Mouse (Mus musculus) right cerebral cortex, adult 18-20 months (tissue): ENCODE measurements around the gene Abhd2.

Experiments used
- DNase-seq: peaks from one replicate; pipeline ENCODE4 v3.0.0; 2022; ENCODE audit warnings: mixed read lengths

The Abhd2 gene

DNA sequence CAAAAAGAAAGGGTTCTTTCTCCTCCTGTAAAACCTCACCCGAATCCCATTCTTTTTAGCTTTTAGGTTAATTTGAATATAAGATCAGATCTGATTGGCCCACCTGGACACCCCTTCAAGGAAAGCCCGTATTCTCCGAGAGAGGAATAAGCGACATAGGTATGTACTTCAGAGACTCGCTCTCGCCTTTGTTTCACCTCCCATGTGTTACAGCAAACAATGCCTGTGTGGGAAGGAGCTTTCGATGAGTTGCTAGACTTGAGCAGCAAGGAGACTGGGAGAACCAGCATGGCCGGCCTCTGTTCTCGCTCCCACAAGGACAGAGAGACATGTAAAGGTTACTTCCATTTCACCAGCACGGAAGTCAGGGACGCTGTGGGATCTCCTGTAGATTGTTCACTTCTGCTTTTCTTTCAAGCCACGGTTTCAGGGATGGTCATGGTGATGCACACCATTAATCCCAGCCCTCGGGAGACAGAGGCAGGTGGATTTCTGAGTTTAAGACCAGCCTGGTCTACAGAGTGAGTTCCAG, 21.5 kb downstream of the Abhd2 start:
- DNase-seq = no peak

DNA sequence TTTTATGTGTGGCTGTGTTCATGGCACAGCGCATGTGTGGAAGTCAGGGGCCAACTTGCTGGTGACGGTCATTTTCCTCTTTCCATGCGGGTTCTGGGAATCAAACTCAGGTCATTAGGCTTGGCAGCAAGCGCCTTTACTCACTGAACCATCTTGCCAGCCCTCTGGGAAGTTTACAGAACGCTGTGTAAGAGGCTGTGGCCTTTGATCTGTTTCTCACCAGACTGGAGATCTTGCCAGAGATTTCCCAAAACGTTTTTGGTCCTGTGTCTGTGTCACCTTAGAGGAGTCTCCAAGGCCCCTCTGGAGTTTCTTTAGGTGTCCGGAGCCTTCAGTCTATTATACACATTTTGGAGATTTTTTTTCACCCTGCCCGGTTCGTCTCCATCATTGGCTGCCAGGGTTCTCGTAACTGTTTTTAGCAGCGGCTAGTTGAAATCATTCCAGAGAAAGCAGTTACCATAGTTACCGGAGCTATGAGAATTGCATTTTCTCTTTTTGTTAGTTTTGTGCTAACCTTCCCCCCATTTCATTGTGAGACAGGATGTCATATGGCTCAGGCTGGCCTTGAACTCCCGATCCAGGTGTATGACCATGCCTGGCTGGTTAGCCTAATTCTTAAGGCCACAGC, 22.3 kb downstream of the Abhd2 start:
- DNase-seq = no peak

DNA sequence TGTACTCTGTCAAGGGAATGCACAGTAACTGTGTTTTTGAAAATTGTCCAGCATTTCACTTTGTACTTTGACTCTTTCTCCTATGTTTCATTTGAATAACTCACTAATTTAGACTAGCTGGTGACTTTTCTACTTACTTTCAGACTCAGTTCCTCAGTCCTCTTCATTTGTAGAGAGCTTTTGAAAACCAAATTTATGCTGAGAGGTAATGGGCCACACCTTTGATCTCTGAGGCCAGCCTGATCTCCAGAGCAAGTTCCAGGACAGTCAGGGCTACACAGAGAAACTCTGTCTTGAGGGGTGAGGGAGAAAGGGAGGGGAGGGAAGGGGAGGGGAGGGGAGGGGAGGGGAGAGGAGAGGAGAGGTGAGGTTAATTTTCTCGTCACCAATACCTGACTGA, 25.7 kb downstream of the Abhd2 start:
- DNase-seq = no peak

DNA sequence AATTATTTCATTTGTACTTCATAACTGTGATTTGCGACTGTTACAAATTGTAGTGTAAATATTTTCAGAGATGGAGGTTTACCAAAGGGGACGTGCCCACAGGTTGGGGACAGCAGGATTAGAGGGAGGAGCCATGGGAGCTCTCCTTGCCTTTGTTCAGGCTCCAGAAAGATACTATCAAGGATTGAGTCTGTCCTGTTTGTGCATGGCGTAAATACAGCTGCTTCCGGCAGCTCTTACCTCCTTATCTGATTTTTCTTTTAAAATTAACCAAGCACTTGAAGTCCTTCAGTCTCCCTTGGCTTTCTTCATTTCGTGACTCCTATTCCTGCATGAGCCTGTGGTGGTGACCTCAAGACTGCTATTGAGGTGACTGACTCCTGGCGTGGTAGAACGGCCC, 26.5 kb downstream of the Abhd2 start:
- DNase-seq = no peak

DNA sequence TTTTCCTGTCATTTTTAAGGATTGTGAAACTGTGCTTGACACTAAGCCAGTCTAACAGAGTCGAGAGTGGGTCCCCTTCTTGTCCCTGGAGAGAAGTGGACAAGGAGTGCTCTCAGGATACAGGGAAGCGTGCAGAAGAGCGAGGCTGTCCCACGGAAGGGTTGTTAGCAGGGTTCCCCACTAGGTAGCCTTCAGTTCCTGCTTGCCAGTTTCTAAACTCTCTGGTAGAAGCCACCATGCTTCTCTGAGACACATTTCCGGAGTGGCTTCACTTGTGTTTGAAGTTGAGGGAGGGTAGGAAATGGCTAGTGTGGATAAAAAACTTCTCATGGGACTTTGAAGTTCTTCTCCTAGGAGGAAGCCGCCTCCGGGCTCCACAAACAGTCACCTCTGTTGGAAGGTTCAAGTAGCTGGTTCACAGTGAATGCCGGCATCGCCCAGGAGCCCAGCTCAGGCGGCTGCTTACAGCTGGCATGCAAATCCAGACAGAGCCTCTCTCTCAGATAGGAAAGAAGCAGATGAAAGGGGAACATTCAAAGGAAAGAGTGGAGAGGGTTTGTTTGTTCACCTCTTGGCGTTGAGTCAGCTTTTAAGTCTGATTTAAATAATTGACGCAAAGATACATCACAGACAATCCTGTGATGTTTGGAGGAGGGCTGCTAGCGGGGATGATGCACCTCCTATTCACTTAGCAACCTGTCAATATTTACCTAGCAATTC, 27.6 kb downstream of the Abhd2 start:
- DNase-seq = no peak

DNA sequence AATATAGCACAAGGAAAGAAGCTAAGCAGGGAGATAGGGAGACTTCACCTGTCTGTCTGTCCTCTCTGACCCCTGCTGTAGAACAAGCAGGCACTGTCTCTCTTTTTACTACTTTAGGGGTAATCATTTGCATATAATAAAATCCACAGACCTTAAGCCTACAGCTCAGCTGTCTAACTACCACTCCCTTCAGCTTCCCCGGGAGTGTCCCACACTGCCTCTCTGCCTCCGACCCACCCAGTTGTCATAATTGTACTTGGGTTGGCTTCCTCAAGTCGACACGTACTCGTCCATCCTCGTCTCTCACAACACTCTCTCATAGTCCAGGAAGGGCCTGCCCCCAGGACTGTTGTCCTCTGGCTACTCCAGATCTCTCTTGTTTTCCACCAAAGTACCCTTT, 29.1 kb downstream of the Abhd2 start:
- no peak for DNase-seq

DNA sequence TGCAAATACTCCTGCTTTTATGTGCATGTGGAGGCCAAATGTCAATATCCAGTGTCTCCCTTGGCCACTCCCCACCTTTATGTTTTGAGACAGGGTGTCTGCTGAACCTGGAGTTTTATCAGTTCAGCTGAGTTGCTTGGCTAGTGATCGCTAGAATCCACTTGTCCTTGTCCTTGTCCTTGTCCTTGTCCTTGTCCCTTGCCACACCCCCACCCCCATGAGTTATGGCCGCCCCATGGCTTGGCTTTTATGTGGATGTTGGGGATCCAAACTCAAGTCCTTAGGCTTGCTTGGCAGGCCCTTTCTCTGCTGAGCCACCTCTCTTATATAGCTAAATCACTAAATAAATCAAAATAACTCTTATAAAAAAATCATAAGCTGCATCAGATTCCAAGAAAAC, 29.6 kb downstream of the Abhd2 start:
- DNase-seq = no peak

DNA sequence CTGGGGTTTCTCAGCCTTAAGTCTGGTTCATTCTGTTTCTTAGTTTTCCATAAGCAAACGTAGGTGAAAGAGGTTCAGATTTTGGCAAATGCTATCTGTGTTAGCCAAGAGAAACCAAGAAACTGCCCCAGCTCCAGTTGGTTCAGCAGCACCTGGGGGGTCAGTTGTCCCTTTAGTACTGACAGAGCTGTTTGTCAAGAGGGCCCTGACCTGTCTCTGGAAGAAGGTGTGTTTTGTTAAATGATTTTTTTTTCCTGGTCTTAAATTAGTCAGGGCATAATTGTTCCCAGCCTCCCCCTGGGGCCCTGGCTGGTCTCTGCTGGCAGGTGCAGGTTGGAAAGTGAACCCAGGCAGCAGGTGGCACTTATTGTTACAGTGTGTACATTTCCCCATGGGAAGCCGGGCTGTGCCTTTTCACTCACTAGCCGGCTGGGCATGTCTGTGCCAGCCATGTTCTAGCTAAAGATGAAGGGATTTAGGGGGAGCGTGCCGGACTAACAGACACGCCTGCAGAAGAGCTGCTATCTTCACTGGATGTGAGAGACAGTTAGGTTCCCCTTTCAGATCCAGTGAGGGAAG, 30.3 kb downstream of the Abhd2 start:
- DNase-seq = no peak

DNA sequence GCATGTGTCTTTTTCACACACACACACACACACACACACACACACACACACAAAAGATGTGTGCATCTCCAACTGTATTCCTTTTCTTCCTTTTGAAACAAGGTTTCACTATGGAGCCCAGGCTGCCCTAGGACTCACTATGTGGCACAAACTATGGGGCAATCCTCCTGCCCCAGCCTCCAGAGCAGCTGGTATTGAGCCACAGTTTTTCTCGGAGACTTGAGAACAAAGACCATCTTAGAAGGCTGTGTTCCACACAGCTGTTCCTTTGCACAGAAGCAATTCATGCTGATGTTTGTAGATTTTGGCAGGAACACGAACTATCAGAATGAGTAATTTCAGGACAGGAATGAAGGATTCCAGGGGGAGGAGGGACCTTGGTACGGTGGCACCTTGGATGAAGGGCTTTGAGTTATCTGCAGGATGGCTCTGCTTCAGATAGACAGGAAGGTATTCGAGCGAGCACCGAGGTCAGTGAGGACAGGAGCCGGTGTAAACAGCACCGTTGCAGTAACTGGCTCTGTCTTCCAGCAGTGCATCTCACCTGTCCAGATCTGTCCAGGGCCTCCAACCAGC, 35.5 kb downstream of the Abhd2 start:
- DNase-seq = no peak

DNA sequence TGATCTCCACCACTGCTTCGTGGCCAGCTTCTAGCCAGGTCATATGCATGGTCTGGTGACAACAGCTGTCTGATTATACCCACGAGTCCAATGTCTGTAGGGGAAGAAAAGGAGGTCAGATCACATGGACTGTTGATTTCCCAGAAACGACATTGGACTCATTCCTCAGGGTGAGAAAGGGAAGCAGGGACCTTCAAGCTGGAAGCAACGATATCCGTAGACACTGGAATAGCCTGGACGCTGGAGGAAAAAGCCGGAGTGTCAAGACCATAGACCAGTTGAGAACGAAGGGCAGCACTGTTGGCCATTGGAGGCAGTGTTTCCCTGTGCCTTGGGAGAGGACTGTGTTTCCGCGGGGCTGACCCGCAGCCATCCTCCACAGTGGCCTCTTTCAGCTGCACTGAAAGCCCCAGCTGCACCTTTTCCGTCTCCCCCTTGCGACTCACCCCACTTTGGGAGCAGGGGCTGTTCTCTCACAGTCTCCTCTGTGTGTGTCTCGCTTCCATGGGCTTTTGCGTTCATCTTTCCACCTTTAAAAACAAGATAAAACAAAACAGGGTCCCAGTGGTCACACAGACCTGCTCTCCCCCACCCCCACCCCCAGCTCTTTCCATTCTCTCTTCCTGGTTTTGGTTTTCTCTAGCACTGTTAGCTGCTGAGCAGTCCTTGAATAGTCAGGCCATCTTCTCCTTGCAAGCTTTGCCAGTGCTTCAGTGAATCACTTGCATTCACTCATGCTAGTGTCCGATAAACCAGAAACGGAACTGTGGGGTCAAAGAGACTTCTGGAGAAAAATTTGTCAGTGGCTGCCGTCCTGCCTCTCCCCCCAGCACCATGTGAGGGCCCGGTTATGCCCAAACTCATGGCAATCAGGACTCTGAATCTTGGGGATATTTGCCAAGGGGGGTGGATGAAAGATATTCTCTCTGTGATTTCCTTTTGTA, 36.5 kb downstream of the Abhd2 start:
- DNase-seq = no peak

DNA sequence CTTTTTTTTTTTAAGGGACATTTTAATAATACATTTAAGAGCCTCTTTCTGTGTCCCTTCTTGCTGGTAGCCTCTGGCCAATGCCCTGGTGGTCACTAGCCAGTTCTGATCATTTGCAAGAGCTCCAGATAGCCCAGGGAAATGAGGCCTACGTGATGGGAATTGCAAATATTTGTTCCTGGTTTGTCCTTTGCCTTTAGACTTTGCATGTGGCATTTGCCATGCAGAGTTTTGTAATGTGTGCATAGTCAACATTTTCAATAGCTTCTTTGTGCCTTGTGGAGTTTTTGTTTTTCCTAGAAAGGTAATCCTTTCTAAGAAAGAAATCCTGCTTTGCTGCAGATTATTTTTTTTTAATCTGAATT, 37.2 kb downstream of the Abhd2 start:
- no peak for DNase-seq

DNA sequence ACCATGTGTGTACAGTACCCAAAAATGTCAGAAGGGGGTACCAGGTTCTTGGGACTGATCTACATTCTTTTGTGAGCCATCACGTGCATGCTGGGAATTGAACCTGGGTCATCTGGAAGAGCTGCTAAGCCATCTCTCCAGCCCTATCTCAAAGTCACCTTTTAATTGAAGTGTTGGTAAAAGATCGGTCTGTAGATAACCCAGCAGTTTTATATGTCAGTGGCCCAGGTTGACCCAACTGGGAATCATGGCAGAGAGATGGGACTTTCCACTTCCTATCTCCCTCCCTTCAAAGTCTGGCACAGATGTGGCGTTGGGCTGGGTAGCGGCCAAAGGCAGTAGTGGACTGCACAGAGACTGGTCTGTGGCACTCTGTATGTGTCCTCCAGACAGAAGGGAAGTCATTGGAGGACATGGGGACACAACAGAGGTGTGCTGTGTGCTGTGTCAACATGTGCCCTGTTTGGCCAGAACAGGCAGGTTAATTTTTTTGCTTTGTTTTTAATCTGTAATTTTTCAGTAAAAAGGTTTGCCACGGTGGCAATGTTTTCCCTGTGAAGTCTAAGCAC, 38.5 kb downstream of the Abhd2 start:
- DNase-seq = no peak

DNA sequence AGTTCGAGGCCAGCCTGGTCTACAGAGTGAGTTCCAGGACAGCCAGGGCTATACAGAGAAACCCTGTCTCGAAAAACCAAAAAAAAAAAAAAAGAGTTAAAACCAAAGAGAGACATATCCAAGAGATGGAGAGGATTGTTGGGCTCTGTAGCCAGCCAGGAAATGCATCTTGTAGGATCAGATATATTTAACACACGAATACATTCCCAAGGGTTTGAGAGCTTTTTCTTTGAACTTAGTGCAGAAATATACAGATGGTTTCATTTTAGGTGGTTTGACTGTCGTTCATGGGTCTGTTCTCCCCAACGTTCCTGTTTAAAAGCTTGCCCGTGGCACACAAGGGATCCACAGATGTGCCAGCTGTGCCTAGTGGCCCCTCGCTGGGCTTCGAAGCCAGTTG, 39.2 kb downstream of the Abhd2 start:
- DNase-seq = no peak

DNA sequence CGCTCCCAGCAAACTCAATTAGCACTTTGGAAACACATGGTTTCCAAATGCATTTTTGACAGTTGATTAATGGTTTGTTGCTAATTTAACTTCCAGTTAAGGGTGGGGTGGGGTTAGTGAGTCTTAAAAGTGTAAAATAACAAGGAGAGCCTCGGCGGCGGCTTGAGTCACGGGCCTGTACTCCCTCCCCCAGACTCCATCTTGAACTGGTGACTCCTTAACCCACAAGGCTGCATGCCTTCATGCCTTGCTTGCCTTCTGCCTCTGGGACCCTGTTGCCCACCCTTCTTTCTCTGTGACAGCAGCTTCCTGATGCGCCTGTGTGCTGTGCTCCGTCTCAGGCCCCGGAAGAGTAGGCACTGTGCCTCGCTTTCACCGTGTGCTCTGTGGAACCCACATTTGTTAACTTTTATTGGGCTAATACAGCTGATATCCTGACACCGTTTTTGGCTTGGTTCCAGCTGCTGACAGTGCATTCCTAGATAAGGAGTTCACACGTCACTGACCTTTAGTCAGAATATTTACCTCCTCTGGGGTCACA, 40.6 kb downstream of the Abhd2 start:
- DNase-seq = no peak

DNA sequence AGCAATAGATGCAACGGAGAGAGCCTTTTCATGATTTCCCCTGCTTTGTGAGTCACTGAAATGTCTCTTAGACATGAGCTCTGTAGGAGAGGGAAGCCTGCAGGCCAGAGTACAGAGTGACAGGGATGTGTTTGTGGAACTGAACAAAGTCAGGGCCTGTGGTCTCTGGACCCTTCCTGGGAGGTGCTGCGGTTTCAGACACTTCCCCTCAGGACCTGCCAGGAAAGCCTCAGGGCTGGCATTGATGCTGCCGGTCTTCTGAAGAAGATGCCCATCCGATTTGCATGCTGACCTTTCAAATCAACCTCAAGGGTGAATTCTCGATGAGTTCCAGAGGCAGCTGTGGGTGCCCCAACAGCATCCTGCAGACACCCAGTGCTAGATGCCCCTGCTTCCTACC, 41.5 kb downstream of the Abhd2 start:
- no peak for DNase-seq

DNA sequence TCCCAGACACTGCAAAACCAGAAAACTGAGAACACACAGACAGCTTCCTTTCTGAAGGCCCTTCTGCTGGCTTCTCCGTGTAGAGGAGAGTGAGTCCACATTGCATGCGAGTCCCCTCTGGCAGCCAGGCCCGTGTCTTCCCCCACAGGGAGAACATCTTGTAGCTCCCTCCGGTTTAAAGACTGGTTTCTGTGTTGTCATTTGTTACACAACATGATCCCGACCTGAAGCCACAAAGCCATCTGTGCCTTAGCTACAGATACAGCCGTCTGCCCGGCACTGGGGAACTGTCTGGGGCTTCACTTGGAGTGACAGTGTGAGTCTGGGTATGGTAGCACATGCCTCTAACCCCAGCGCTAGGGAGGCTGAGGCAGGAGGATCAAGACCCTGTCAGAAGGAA, 42.1 kb downstream of the Abhd2 start:
- no peak for DNase-seq

DNA sequence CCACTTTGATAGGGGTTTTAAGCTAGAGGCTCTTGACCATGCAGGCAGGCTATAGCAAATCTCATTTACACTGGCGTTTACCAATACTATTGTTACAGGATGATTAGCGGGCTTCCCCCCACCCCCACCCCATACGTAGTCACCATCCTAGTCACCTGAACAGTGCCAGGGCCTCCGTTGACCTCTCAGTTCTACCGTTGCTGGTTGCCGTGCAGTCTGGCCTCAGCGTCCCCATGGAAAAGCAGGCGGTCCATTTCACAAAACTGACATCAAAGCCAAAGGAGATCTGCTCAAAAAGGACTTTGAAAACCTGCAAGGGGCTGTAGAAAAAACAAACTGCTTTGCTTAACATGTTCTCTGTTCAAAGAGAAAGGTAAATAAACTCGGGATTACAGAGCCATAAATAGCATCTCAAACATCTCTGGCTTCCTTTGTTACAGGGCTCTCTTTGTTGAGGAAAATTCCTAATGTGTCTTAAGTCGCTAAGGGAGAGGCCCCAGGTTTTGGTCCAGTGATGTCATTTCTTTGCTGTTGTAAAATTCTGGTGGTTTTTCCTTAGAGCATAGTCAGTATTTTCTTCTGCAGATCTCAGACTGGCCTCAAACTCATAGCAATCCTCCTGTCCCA, 43.2 kb downstream of the Abhd2 start:
- no peak for DNase-seq

DNA sequence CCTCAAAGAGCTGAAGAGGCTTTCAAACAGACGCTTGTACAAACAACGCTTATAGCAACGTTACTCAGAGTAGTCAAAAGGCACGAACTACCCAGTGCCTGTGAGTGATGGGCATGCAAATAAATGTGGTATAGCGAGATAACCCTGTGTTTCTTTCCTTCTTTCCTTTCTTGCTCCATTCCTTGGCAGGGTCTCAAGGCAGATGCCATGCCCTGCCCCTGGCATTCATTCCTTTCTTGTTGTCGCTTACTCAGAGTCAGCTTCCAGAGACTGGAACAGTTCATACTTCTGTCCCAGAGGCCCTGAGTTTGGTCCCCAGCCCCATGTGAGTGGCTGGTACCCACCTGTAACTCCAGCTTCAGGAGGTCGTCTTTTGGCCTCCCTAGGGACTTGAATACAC, 44.6 kb downstream of the Abhd2 start:
- no peak for DNase-seq

DNA sequence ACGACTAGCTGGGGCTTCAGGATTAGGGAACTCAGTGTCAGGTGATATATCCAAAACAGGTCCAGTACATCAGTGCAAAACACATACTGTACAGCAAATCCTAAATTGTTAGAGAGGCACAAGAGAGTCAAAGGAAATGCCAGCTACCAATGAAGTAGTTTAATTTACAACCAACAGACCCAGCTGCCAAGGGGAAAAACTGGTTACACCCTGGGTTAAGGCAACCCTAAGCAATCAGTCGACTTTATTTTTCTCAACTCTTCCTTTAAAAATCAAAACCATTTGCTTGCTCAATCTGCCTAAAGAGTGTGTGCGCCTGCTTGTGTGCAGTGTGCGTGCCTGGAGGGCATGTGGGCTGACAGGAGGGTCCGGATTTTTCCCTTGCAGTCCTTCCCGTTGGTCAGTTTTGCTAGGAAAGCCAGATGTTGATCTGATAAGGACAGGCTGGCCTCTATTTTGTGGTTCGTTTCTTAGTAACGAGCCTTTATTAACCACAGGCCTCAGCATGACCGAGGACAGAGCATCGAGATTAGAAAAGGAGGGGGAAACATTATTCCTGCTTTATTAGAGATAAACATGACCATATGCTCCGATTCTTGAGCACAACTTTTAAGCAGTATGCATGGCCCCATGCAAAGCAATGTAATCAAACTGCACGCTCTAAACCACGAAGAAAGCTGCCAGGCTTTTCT, 45.3 kb downstream of the Abhd2 start:
- DNase-seq = no peak

DNA sequence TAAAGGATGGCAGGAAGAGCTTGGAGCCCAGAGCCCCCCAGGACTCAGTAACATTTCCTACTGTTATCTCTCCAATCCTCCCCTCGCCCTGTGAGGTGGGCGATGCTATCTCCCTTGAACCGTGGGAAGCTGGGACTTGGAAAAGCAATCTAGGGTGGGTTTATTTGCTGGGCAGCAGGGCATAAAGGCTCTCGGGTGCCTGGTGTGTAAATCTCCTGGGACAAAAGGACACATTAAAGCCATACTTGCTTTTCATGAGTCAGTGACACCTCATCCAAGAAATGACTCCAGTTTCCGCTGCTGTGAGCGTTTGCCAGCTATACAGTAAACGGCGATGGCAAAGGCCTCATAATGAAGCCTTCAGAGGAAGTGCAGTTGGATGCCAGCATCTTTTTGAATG, 50.9 kb downstream of the Abhd2 start:
- DNase-seq = no peak

DNA sequence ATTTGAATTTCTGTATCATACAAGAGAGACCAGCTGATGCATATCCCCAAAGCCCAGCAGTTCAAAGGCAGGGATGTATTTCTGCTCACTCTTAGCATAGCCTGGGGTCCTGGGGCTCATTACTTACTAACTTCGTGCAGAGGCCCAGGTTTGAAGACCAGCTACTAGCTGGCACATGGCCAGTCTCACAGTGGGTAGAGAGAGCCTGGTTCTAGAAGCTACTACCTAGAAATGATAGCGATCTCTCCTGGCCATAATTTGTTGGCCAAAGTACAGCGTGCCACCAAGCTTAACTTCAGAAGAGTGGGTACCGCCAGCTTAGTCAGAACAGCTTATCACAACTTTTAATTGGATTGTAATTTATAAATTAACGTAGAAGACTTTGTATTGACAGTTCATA, 55.8 kb downstream of the Abhd2 start:
- DNase-seq = no peak
